In genomic region chr6:124847305-124847704, GRCm38 (mm10) we compare ENCODE assay signal across 9 mouse cellular contexts. TPM values are rescaled to one million over a fixed set of nuclear protein-coding genes. Genes with fewer than 3 reads are reported as not detected.
DNase-seq lines count a peak whose midpoint lies in the region; ATAC-seq and TF ChIP-seq lines count a peak whose summit lies in the region.
"Had no signal": no experiment of that assay in that cellular context is flagged by ENCODE, and none has a peak within 500 bp of the region (broad histone marks: within the 10 kb centered on the region; RNA-seq: fewer than 3 reads in every experiment).

No protein-coding gene starts in this region.

- H3K27ac ChIP-seq in forebrain, embryonic 13.5 days: peak overlapping the region; percentile 49
- H3K27ac ChIP-seq in liver, embryonic 16.5 days (ENCODE audit: low read length): no peak overlapping the region
- H3K27ac ChIP-seq in neural tube, embryonic 14.5 days (ENCODE audit: low read depth, low read length): peak overlapping the region; percentile 52; the same call in 1 of the 2 replicates
- H3K27ac ChIP-seq in testis, adult 2 months (ENCODE audit: control insufficient read depth, insufficient read depth, low read depth, low read length): no peak overlapping the region

- H3K36me3 ChIP-seq in forebrain, embryonic 13.5 days (ENCODE audit: poor library complexity, severe bottlenecking): peaks cover 35% of the 10 kb centered on the region
- H3K36me3 ChIP-seq in liver, embryonic 16.5 days (ENCODE audit: control insufficient read depth, insufficient read depth): no peaks in the 10 kb centered on the region
- peaks cover 10% of the 10 kb centered on the region; the same call in 1 of the 2 replicates for H3K36me3 ChIP-seq in neural tube, embryonic 14.5 days (ENCODE audit: control insufficient read depth, insufficient read depth, low read length)
- H3K36me3 ChIP-seq in testis, adult 2 months (ENCODE audit: control insufficient read depth, insufficient read depth, low read length): no peaks in the 10 kb centered on the region

- no peak for TF ChIP-seq POLR2A in testis, adult 2 months (IDR thresholded peaks at IDR 0.05; ENCODE audit: control insufficient read depth, low read depth, low read length)

- peak; percentile 91 for TF ChIP-seq CTCF in testis, adult 2 months (IDR thresholded peaks at IDR 0.05; ENCODE audit: control insufficient read depth, insufficient read depth, insufficient replicate concordance, low read depth, low read length)

- H3K4me1 ChIP-seq in forebrain, embryonic 13.5 days: peaks cover 5% of the 10 kb centered on the region; the same call in 1 of the 2 replicates
- H3K4me1 ChIP-seq in liver, embryonic 16.5 days (ENCODE audit: control insufficient read depth, low read depth, low read length): no peaks in the 10 kb centered on the region
- no peaks in the 10 kb centered on the region for H3K4me1 ChIP-seq in neural tube, embryonic 14.5 days (ENCODE audit: control insufficient read depth, insufficient read depth, low read length)
- H3K4me1 ChIP-seq in testis, adult 2 months (ENCODE audit: control insufficient read depth, insufficient read depth, low read length): peaks cover 3% of the 10 kb centered on the region; the same call in 1 of the 2 replicates

- H3K4me2 ChIP-seq in forebrain, embryonic 13.5 days: peak overlapping the region; percentile 34; the same call in 1 of the 2 replicates
- no peak overlapping the region for H3K4me2 ChIP-seq in liver, embryonic 16.5 days (ENCODE audit: low read depth, low read length)
- no peak overlapping the region; the same call in 1 of the 2 replicates for H3K4me2 ChIP-seq in neural tube, embryonic 14.5 days (ENCODE audit: low read depth, low read length)

- intact Hi-C loops in heart, postnatal 10 days (cut with DNase I): loop anchor here (1.0 kb wide), 1 partner anchor 235 kb away; no protein-coding TSS in a partner anchor

- no peak overlapping the region for H3K9ac ChIP-seq in forebrain, embryonic 13.5 days
- H3K9ac ChIP-seq in liver, embryonic 16.5 days (ENCODE audit: low read depth, low read length): no peak overlapping the region
- no peak overlapping the region for H3K9ac ChIP-seq in neural tube, embryonic 14.5 days (replicated peaks; ENCODE audit: low read depth, low read length)

- no peaks in the 10 kb centered on the region for H3K27me3 ChIP-seq in forebrain, embryonic 13.5 days
- no peaks in the 10 kb centered on the region for H3K27me3 ChIP-seq in liver, embryonic 16.5 days (ENCODE audit: control insufficient read depth, insufficient read depth, low read depth, low read length)
- no peaks in the 10 kb centered on the region for H3K27me3 ChIP-seq in neural tube, embryonic 14.5 days (ENCODE audit: control insufficient read depth, insufficient read depth, low read length)
- no peaks in the 10 kb centered on the region for H3K27me3 ChIP-seq in testis, adult 2 months (ENCODE audit: control insufficient read depth, insufficient read depth, low read length)

- peak; percentile 92 to 97 for DNase-seq in CD8-positive naive resting alpha-beta T cell, adult 2 months (ENCODE audit: low read depth in 2 of 2, low spot score in 2 of 2)
- peak; percentile 87 for DNase-seq in c-Kit-positive CD71-positive TER-119-negative erythroid progenitor cells, embryonic 14.5 days (ENCODE audit: low read depth)
- DNase-seq in heart, postnatal 10 days: peak; percentile 94 to 97
- DNase-seq in kidney, postnatal 4 days: peak; percentile 95 to 96

- WGBS in forebrain, embryonic 13.5 days: 4% methylated on average over 9 of the region's 9 CpGs
- 18% methylated on average over 9 of the region's 9 CpGs for WGBS in liver, embryonic 16.5 days (ENCODE audit: insufficient replicate concordance)
- 4% methylated on average over 9 of the region's 9 CpGs for WGBS in neural tube, embryonic 14.5 days

- peak; percentile 96 for ATAC-seq in forebrain, embryonic 13.5 days
- peak; percentile 25; the same call in 1 of the 2 replicates for ATAC-seq in liver, embryonic 16.5 days (ENCODE audit: low read depth)
- ATAC-seq in neural tube, embryonic 14.5 days (ENCODE audit: low read depth): peak; percentile 90

- no peak overlapping the region for H3K4me3 ChIP-seq in forebrain, embryonic 13.5 days
- no peak overlapping the region for H3K4me3 ChIP-seq in liver, embryonic 16.5 days (ENCODE audit: low read depth, low read length)
- no peak overlapping the region for H3K4me3 ChIP-seq in neural tube, embryonic 14.5 days (ENCODE audit: low read depth, low read length)
- no peak overlapping the region for H3K4me3 ChIP-seq in testis, adult 2 months (ENCODE audit: control insufficient read depth, low read depth, low read length)
- H3K4me3 ChIP-seq: erythroblast, embryonic 14.5 days had no signal

- no peaks in the 10 kb centered on the region for H3K9me3 ChIP-seq in forebrain, embryonic 13.5 days (replicated peaks)
- H3K9me3 ChIP-seq in liver, embryonic 16.5 days (replicated peaks; ENCODE audit: control insufficient read depth, low read length): no peaks in the 10 kb centered on the region
- H3K9me3 ChIP-seq in neural tube, embryonic 14.5 days (ENCODE audit: control insufficient read depth, low read length): no peaks in the 10 kb centered on the region

RNA-seq across cellular contexts. Expression of gene Gnb3, which starts 7.2 kb away (rescaled TPM):
- 0.46 and 0.74 TPM in 2 replicates for polyA plus RNA-seq in forebrain, embryonic 13.5 days (2015; fragmentation: Nextera tagmentation; extraction: Ambion mirVana)
- 1 to 10 TPM; 3.9 to 4.4 TPM for total RNA-seq in heart, postnatal 10 days (2021)
- polyA plus RNA-seq in liver, embryonic 16.5 days (2015; fragmentation: Nextera tagmentation; extraction: Ambion mirVana): 0.13 and 0.31 TPM in 2 replicates
- polyA plus RNA-seq in neural tube, embryonic 14.5 days (2014; fragmentation: Nextera tagmentation; extraction: Ambion mirVana): 0.44 and 0.54 TPM in 2 replicates
- polyA plus RNA-seq in testis, adult 2 months (2012; rRNA removed): 0.07 TPM in 1 of 2 replicates, not detected in the other
- polyA plus RNA-seq: erythroblast, embryonic 14.5 days had no signal

RNA-seq across cellular contexts. Expression of gene P3h3, which starts 10.2 kb away (rescaled TPM):
- polyA plus RNA-seq in forebrain, embryonic 13.5 days (2015; fragmentation: Nextera tagmentation; extraction: Ambion mirVana): 11.4 and 12.4 TPM in 2 replicates
- total RNA-seq in heart, postnatal 10 days (2021): 10 to 100 TPM; 27.1 to 27.3 TPM
- polyA plus RNA-seq in liver, embryonic 16.5 days (2015; fragmentation: Nextera tagmentation; extraction: Ambion mirVana): 0.62 and 0.76 TPM in 2 replicates
- polyA plus RNA-seq in neural tube, embryonic 14.5 days (2014; fragmentation: Nextera tagmentation; extraction: Ambion mirVana): 19.1 and 23.7 TPM in 2 replicates
- polyA plus RNA-seq in testis, adult 2 months (2012; rRNA removed): 1.5 and 2.8 TPM in 2 replicates
- polyA plus RNA-seq: erythroblast, embryonic 14.5 days had no signal

RNA-seq across cellular contexts. Expression of gene Gpr162, which starts 16.5 kb away (rescaled TPM):
- 11.7 and 13.4 TPM in 2 replicates for polyA plus RNA-seq in forebrain, embryonic 13.5 days (2015; fragmentation: Nextera tagmentation; extraction: Ambion mirVana)
- 1 to 10 TPM; 3.0 to 4.9 TPM for total RNA-seq in heart, postnatal 10 days (2021)
- polyA plus RNA-seq in liver, embryonic 16.5 days (2015; fragmentation: Nextera tagmentation; extraction: Ambion mirVana): 0.02 TPM in 1 of 2 replicates, not detected in the other
- 11.2 and 14.2 TPM in 2 replicates for polyA plus RNA-seq in neural tube, embryonic 14.5 days (2014; fragmentation: Nextera tagmentation; extraction: Ambion mirVana)
- 9.0 and 9.6 TPM in 2 replicates for polyA plus RNA-seq in testis, adult 2 months (2012; rRNA removed)

RNA-seq across cellular contexts. Expression of gene Cdca3, which starts 18.0 kb away (rescaled TPM):
- polyA plus RNA-seq in forebrain, embryonic 13.5 days (2015; fragmentation: Nextera tagmentation; extraction: Ambion mirVana): 207 and 217 TPM in 2 replicates
- total RNA-seq in heart, postnatal 10 days (2021): 10 to 100 TPM; 19.1 to 23.2 TPM
- 171 and 180 TPM in 2 replicates for polyA plus RNA-seq in liver, embryonic 16.5 days (2015; fragmentation: Nextera tagmentation; extraction: Ambion mirVana)
- polyA plus RNA-seq in neural tube, embryonic 14.5 days (2014; fragmentation: Nextera tagmentation; extraction: Ambion mirVana): 16.8 and 16.9 TPM in 2 replicates
- 218 and 250 TPM in 2 replicates for polyA plus RNA-seq in testis, adult 2 months (2012; rRNA removed)

RNA-seq across cellular contexts. Expression of gene Usp5, which starts 18.0 kb away (rescaled TPM):
- 178 and 203 TPM in 2 replicates for polyA plus RNA-seq in forebrain, embryonic 13.5 days (2015; fragmentation: Nextera tagmentation; extraction: Ambion mirVana)
- 10 to 100 TPM; 87.5 to 87.9 TPM for total RNA-seq in heart, postnatal 10 days (2021)
- 50.0 and 52.7 TPM in 2 replicates for polyA plus RNA-seq in liver, embryonic 16.5 days (2015; fragmentation: Nextera tagmentation; extraction: Ambion mirVana)
- 162 and 171 TPM in 2 replicates for polyA plus RNA-seq in neural tube, embryonic 14.5 days (2014; fragmentation: Nextera tagmentation; extraction: Ambion mirVana)
- 37.4 and 41.2 TPM in 2 replicates for polyA plus RNA-seq in testis, adult 2 months (2012; rRNA removed)

Comparison
In these comparisons a context has a peak if more than half of its experiments do, and no peak if none do; other contexts are left out.
1. ATAC-seq: peak in every context shown above with its lines; median percentile 96 in forebrain, embryonic 13.5 days; 90 in neural tube, embryonic 14.5 days; 25 in liver, embryonic 16.5 days.
2. H3K27ac ChIP-seq: peak in forebrain, embryonic 13.5 days (single experiment) and neural tube, embryonic 14.5 days (single experiment); none in liver, embryonic 16.5 days (single experiment) and testis, adult 2 months (single experiment).
3. Peak in every context shown above with its lines, with median percentiles within 50 percentile points of each other: DNase-seq.